ENCODE assay signal across 13 mouse cellular contexts in the genomic region with DNA sequence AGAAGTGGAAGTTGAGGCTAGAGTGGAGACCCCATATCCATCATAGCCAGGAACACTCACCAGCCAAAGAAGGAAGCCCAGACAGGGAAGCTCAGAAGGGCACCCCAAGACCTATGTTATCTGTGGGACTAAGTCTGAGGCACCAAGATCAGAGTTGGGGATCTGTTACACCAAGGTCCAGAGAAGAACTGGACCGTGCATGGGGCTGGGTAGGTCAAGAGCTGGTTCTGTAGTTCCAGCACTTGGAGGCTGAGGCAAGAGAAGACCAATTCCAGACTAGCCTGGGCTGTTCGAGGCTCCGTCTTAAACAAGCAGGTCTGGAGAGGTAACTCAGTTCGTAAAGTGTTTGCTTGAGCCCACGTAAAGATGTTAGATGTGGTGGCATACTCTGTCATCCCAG. TPM values are rescaled to one million over a fixed set of nuclear protein-coding genes. Genes with fewer than 3 reads are reported as not detected.
DNase-seq lines count a peak whose midpoint lies in the region; ATAC-seq and TF ChIP-seq lines count a peak whose summit lies in the region.
"Had no signal": no experiment of that assay in that cellular context is flagged by ENCODE, and none has a peak within 500 bp of the region (broad histone marks: within the 10 kb centered on the region; RNA-seq: fewer than 3 reads in every experiment).

No protein-coding gene starts in this region.

- H3K4me3 ChIP-seq in forebrain, embryonic 12.5 days (replicated peaks), result no peak overlapping the region
- H3K4me3 ChIP-seq in forebrain, embryonic 16.5 days (replicated peaks; ENCODE audit: low read length), result no peak overlapping the region
- H3K4me3 ChIP-seq in limb, embryonic 12.5 days (replicated peaks), result no peak overlapping the region
- H3K4me3 ChIP-seq in limb, embryonic 10.5 days, result no peak overlapping the region
- no peak overlapping the region for H3K4me3 ChIP-seq in heart, embryonic 16.5 days (ENCODE audit: low read length)
- peak overlapping the region; percentile 83 for H3K4me3 ChIP-seq in myocyte
- H3K4me3 ChIP-seq: midbrain, embryonic 13.5 days had no signal

- 0 out of 2 replicates have a peak overlapping the region, but pooled peaks have one; percentile 4 for H3K4me2 ChIP-seq in forebrain, embryonic 12.5 days
- no peak overlapping the region for H3K4me2 ChIP-seq in forebrain, embryonic 16.5 days (ENCODE audit: low read length)
- H3K4me2 ChIP-seq in limb, embryonic 12.5 days, result no peak overlapping the region
- peak overlapping the region; percentile 99 for H3K4me2 ChIP-seq in heart, embryonic 16.5 days (ENCODE audit: low read depth, low read length)
- H3K4me2 ChIP-seq in myocyte (ENCODE audit: low read depth), result peak overlapping the region; percentile 100

- H3K36me3 ChIP-seq in forebrain, embryonic 12.5 days (replicated peaks), result no peaks in the 10 kb centered on the region; the same call in 1 of the 2 replicates
- no peaks in the 10 kb centered on the region for H3K36me3 ChIP-seq in forebrain, embryonic 16.5 days (ENCODE audit: control insufficient read depth, insufficient read depth)
- no peaks in the 10 kb centered on the region for H3K36me3 ChIP-seq in limb, embryonic 12.5 days
- 0 out of 2 replicates have a peak, but pooled peaks cover under 1% of the 10 kb centered on the region for H3K36me3 ChIP-seq in limb, embryonic 10.5 days
- peaks cover under 1% of the 10 kb centered on the region; the same call in 1 of the 2 replicates for H3K36me3 ChIP-seq in heart, embryonic 16.5 days (ENCODE audit: control insufficient read depth, insufficient read depth)
- H3K36me3 ChIP-seq in myocyte (ENCODE audit: control insufficient read depth, insufficient read depth), result no peaks in the 10 kb centered on the region
- H3K36me3 ChIP-seq: midbrain, embryonic 13.5 days had no signal

- no peak for ATAC-seq in forebrain, embryonic 12.5 days (ENCODE audit: low FRiP score)
- ATAC-seq in forebrain, embryonic 16.5 days, result no peak
- no peak for ATAC-seq in limb, embryonic 12.5 days (ENCODE audit: insufficient number of reproducible peaks, insufficient read depth, low FRiP score, low TSS enrichment, low read depth)
- ATAC-seq in heart, embryonic 16.5 days (replicated peaks; ENCODE audit: extremely low read depth, insufficient read depth, low FRiP score), result no peak
- ATAC-seq: midbrain, embryonic 13.5 days had no signal

- no peak overlapping the region for H3K27ac ChIP-seq in forebrain, embryonic 12.5 days
- H3K27ac ChIP-seq in forebrain, embryonic 16.5 days (ENCODE audit: low read length), result no peak overlapping the region
- 0 out of 2 replicates have a peak overlapping the region, but pooled peaks have one; percentile 8 for H3K27ac ChIP-seq in limb, embryonic 12.5 days
- H3K27ac ChIP-seq in limb, embryonic 10.5 days, result no peak overlapping the region
- peak overlapping the region; percentile 93 for H3K27ac ChIP-seq in heart, embryonic 16.5 days (ENCODE audit: low read length)
- H3K27ac ChIP-seq: midbrain, embryonic 13.5 days had no signal

- peaks cover 46% of the 10 kb centered on the region for H3K79me2 ChIP-seq in myocyte (ENCODE audit: control insufficient read depth, insufficient read depth)

- WGBS in forebrain, embryonic 12.5 days, result 92% methylated on average over 5 of the region's 5 CpGs
- 88% methylated on average over 5 of the region's 5 CpGs for WGBS in forebrain, embryonic 16.5 days
- 86% methylated on average over 5 of the region's 5 CpGs for WGBS in limb, embryonic 12.5 days
- 89% methylated on average over 5 of the region's 5 CpGs for WGBS in limb, embryonic 10.5 days
- WGBS in heart, embryonic 16.5 days, result 86% methylated on average over 5 of the region's 5 CpGs

- H3K27me3 ChIP-seq in forebrain, embryonic 12.5 days, result peaks cover 17% of the 10 kb centered on the region; the same call in 1 of the 2 replicates
- H3K27me3 ChIP-seq in forebrain, embryonic 16.5 days (replicated peaks; ENCODE audit: control insufficient read depth, insufficient read depth, low read length), result no peaks in the 10 kb centered on the region
- peaks cover 20% of the 10 kb centered on the region for H3K27me3 ChIP-seq in limb, embryonic 12.5 days
- peaks cover 8% of the 10 kb centered on the region; the same call in 1 of the 2 replicates for H3K27me3 ChIP-seq in limb, embryonic 10.5 days (ENCODE audit: low read depth, poor library complexity, severe bottlenecking)
- H3K27me3 ChIP-seq in heart, embryonic 16.5 days (ENCODE audit: control insufficient read depth, insufficient read depth, low read length), result no peaks in the 10 kb centered on the region
- H3K27me3 ChIP-seq in myocyte (ENCODE audit: control insufficient read depth, insufficient read depth, insufficient read length), result no peaks in the 10 kb centered on the region
- H3K27me3 ChIP-seq: Patski had no signal

- no peaks in the 10 kb centered on the region for H3K9me3 ChIP-seq in forebrain, embryonic 12.5 days
- no peaks in the 10 kb centered on the region for H3K9me3 ChIP-seq in forebrain, embryonic 16.5 days (ENCODE audit: control insufficient read depth, low read length)
- no peaks in the 10 kb centered on the region for H3K9me3 ChIP-seq in limb, embryonic 12.5 days
- H3K9me3 ChIP-seq in limb, embryonic 10.5 days (replicated peaks), result no peaks in the 10 kb centered on the region
- H3K9me3 ChIP-seq in heart, embryonic 16.5 days (replicated peaks; ENCODE audit: control insufficient read depth, low read length), result no peaks in the 10 kb centered on the region
- H3K9me3 ChIP-seq: midbrain, embryonic 13.5 days had no signal

- H3K4me1 ChIP-seq in forebrain, embryonic 12.5 days, result peaks cover 56% of the 10 kb centered on the region
- H3K4me1 ChIP-seq in forebrain, embryonic 16.5 days (replicated peaks; ENCODE audit: control insufficient read depth, insufficient read depth, low read length), result peaks cover 54% of the 10 kb centered on the region
- H3K4me1 ChIP-seq in limb, embryonic 12.5 days (replicated peaks), result peaks cover 43% of the 10 kb centered on the region
- peaks cover 60% of the 10 kb centered on the region for H3K4me1 ChIP-seq in limb, embryonic 10.5 days
- peaks cover 70% of the 10 kb centered on the region for H3K4me1 ChIP-seq in heart, embryonic 16.5 days (ENCODE audit: control insufficient read depth, insufficient read depth, low read length)

- H3K9ac ChIP-seq in forebrain, embryonic 12.5 days, result no peak overlapping the region
- H3K9ac ChIP-seq in forebrain, embryonic 16.5 days (replicated peaks; ENCODE audit: low read depth, low read length), result no peak overlapping the region
- H3K9ac ChIP-seq in limb, embryonic 12.5 days (replicated peaks), result no peak overlapping the region
- H3K9ac ChIP-seq in heart, embryonic 16.5 days (ENCODE audit: low read length), result no peak overlapping the region

- no peak for DNase-seq in limb, embryonic 10.5 days (ENCODE audit: low spot score)
- DNase-seq in Muller cell, postnatal 12 days (ENCODE audit: inconsistent ontology term), result no peak
- DNase-seq in B cell, adult 2 months, result no peak
- DNase-seq: cerebellum, postnatal 14 days; spleen, adult 18-20 months; thymus, postnatal 36 days had no signal

- TF ChIP-seq POLR2A in myocyte (IDR thresholded peaks at IDR 0.05; ENCODE audit: insufficient read length, low read depth), result no peak

- no peak overlapping the region for H3ac ChIP-seq in myocyte (ENCODE audit: control insufficient read depth, insufficient read length)

RNA-seq across cellular contexts. Expression of a gene that starts 2.8 kb away (rescaled TPM):
- polyA plus RNA-seq in forebrain, embryonic 12.5 days (2016; fragmentation: Nextera tagmentation; extraction: Ambion mirVana), result 11.4 and 12.0 TPM in 2 replicates
- polyA plus RNA-seq in forebrain, embryonic 16.5 days (2015; fragmentation: Nextera tagmentation; extraction: Ambion mirVana), result 22.6 and 23.1 TPM in 2 replicates
- 7.0 and 8.3 TPM in 2 replicates for polyA plus RNA-seq in limb, embryonic 12.5 days (2016; fragmentation: Nextera tagmentation; extraction: Ambion mirVana)
- polyA plus RNA-seq in limb, embryonic 10.5 days (2016; fragmentation: Nextera tagmentation; extraction: Ambion mirVana), result 7.1 and 8.1 TPM in 2 replicates
- 22.1 and 24.9 TPM in 2 replicates for polyA plus RNA-seq in heart, embryonic 16.5 days (2015; fragmentation: Nextera tagmentation; extraction: Ambion mirVana)
- 19.8 TPM for polyA plus RNA-seq in myocyte (2012; fragmentation: generic; extraction: Trizol)

RNA-seq across cellular contexts. Expression of a gene that starts 18.7 kb away (rescaled TPM):
- 37.7 and 40.8 TPM in 2 replicates for polyA plus RNA-seq in forebrain, embryonic 12.5 days (2016; fragmentation: Nextera tagmentation; extraction: Ambion mirVana)
- polyA plus RNA-seq in forebrain, embryonic 16.5 days (2015; fragmentation: Nextera tagmentation; extraction: Ambion mirVana), result 26.7 and 32.3 TPM in 2 replicates
- 32.8 and 38.5 TPM in 2 replicates for polyA plus RNA-seq in limb, embryonic 12.5 days (2016; fragmentation: Nextera tagmentation; extraction: Ambion mirVana)
- 42.5 and 43.7 TPM in 2 replicates for polyA plus RNA-seq in limb, embryonic 10.5 days (2016; fragmentation: Nextera tagmentation; extraction: Ambion mirVana)
- polyA plus RNA-seq in heart, embryonic 16.5 days (2015; fragmentation: Nextera tagmentation; extraction: Ambion mirVana), result 16.9 and 20.2 TPM in 2 replicates
- polyA plus RNA-seq in myocyte (2012; fragmentation: generic; extraction: Trizol), result 46.4 TPM

RNA-seq across cellular contexts. Expression of a gene that starts 25.6 kb away (rescaled TPM):
- 0.54 and 0.85 TPM in 2 replicates for polyA plus RNA-seq in forebrain, embryonic 12.5 days (2016; fragmentation: Nextera tagmentation; extraction: Ambion mirVana)
- polyA plus RNA-seq in forebrain, embryonic 16.5 days (2015; fragmentation: Nextera tagmentation; extraction: Ambion mirVana), result 0.11 and 0.29 TPM in 2 replicates
- polyA plus RNA-seq in limb, embryonic 12.5 days (2016; fragmentation: Nextera tagmentation; extraction: Ambion mirVana), result 0.79 and 1.0 TPM in 2 replicates
- 2.1 and 2.2 TPM in 2 replicates for polyA plus RNA-seq in limb, embryonic 10.5 days (2016; fragmentation: Nextera tagmentation; extraction: Ambion mirVana)
- polyA plus RNA-seq in heart, embryonic 16.5 days (2015; fragmentation: Nextera tagmentation; extraction: Ambion mirVana), result 0.46 and 1.3 TPM in 2 replicates
- polyA plus RNA-seq in myocyte (2012; fragmentation: generic; extraction: Trizol), result 7.2 TPM
- polyA plus RNA-seq: Patski had no signal

RNA-seq across cellular contexts. Expression of a gene that starts 32.1 kb away (rescaled TPM):
- polyA plus RNA-seq in forebrain, embryonic 12.5 days (2016; fragmentation: Nextera tagmentation; extraction: Ambion mirVana), result 0.76 TPM in 1 of 2 replicates, not detected in the other
- not detected in 2 replicates for polyA plus RNA-seq in forebrain, embryonic 16.5 days (2015; fragmentation: Nextera tagmentation; extraction: Ambion mirVana)
- polyA plus RNA-seq in limb, embryonic 12.5 days (2016; fragmentation: Nextera tagmentation; extraction: Ambion mirVana), result 0.51 TPM in 1 of 2 replicates, not detected in the other
- not detected in 2 replicates for polyA plus RNA-seq in limb, embryonic 10.5 days (2016; fragmentation: Nextera tagmentation; extraction: Ambion mirVana)
- not detected in 2 replicates for polyA plus RNA-seq in heart, embryonic 16.5 days (2015; fragmentation: Nextera tagmentation; extraction: Ambion mirVana)
- not detected for polyA plus RNA-seq in myocyte (2012; fragmentation: generic; extraction: Trizol)
- polyA plus RNA-seq: midbrain, embryonic 13.5 days; Patski had no signal

RNA-seq across cellular contexts. Expression of a gene that starts 32.5 kb away (rescaled TPM):
- polyA plus RNA-seq in forebrain, embryonic 12.5 days (2016; fragmentation: Nextera tagmentation; extraction: Ambion mirVana), result 72.5 and 75.8 TPM in 2 replicates
- polyA plus RNA-seq in forebrain, embryonic 16.5 days (2015; fragmentation: Nextera tagmentation; extraction: Ambion mirVana), result 75.0 and 90.0 TPM in 2 replicates
- polyA plus RNA-seq in limb, embryonic 12.5 days (2016; fragmentation: Nextera tagmentation; extraction: Ambion mirVana), result 71.4 and 71.8 TPM in 2 replicates
- polyA plus RNA-seq in limb, embryonic 10.5 days (2016; fragmentation: Nextera tagmentation; extraction: Ambion mirVana), result 89.9 and 116 TPM in 2 replicates
- polyA plus RNA-seq in heart, embryonic 16.5 days (2015; fragmentation: Nextera tagmentation; extraction: Ambion mirVana), result 43.3 and 44.6 TPM in 2 replicates
- 57.7 TPM for polyA plus RNA-seq in myocyte (2012; fragmentation: generic; extraction: Trizol)

Comparison
In these comparisons a context has a peak if more than half of its experiments do, and no peak if none do; other contexts are left out.
1. H3K27ac ChIP-seq: peak in limb, embryonic 12.5 days (single experiment) and heart, embryonic 16.5 days (single experiment); none in forebrain, embryonic 12.5 days (single experiment), forebrain, embryonic 16.5 days (single experiment) and limb, embryonic 10.5 days (single experiment).
2. H3K4me2 ChIP-seq: peak in forebrain, embryonic 12.5 days (single experiment), heart, embryonic 16.5 days (single experiment) and myocyte (single experiment); none in forebrain, embryonic 16.5 days (single experiment) and limb, embryonic 12.5 days (single experiment).